Mouse (Mus musculus) MN1 (cell line): ENCODE results near the gene Gm10134.
"Not testable (repeated sequence)": the region's sequence is repeated elsewhere in the genome, so short reads cannot be mapped to it uniquely, and the experiment has no call there.

Source experiments
- DNase-seq: peaks from one replicate; pipeline ENCODE4 v3.0.0-alpha.2; 2016; ENCODE audit warnings: low spot score

Gene Gm10134

GRCm38 (mm10) chr2:28505795-28506194 lies at the start of gene Gm10134:
Gene Gm10134, plus strand, starts transcription at chr2:28506095.
- no peak for DNase-seq

- DNase-seq: no peak
Observed at GRCm38 (mm10) chr2:28456616-28457015, 49.3 kb upstream of the Gm10134 start.

GRCm38 (mm10) chr2:28463919-28464318 lies 42.0 kb upstream of the Gm10134 start:
- peak; percentile 68 for DNase-seq

GRCm38 (mm10) chr2:28464919-28465318 lies 41.0 kb upstream of the Gm10134 start:
- peak; percentile 64 for DNase-seq

GRCm38 (mm10) chr2:28465836-28466518 lies 39.9 kb upstream of the Gm10134 start, which contains the start of gene 1700007K13Rik:
Gene 1700007K13Rik, minus strand, starts transcription at chr2:28466332.
- peak; percentile 80 for DNase-seq

GRCm38 (mm10) chr2:28467860-28468485 lies 37.9 kb upstream of the Gm10134 start, which contains the start of gene Mrps2:
Gene Mrps2, plus strand, starts transcription at chr2:28468066.
- DNase-seq: peak; percentile 87

- peak; percentile 19 for DNase-seq
Observed at GRCm38 (mm10) chr2:28468486-28469225, 37.2 kb upstream of the Gm10134 start.

- no peak for DNase-seq
Observed at GRCm38 (mm10) chr2:28469461-28469860, 36.4 kb upstream of the Gm10134 start.

- no peak for DNase-seq
Observed at GRCm38 (mm10) chr2:28470591-28470990, 35.3 kb upstream of the Gm10134 start.

- not testable (repeated sequence) for DNase-seq
Observed at GRCm38 (mm10) chr2:28472011-28472410, 33.9 kb upstream of the Gm10134 start.

- not testable (repeated sequence) for DNase-seq
Observed at GRCm38 (mm10) chr2:28477993-28478392, 27.9 kb upstream of the Gm10134 start.

GRCm38 (mm10) chr2:28479208-28480204 lies 26.4 kb upstream of the Gm10134 start:
- DNase-seq: no peak

- no peak for DNase-seq
Observed at GRCm38 (mm10) chr2:28483861-28484260, 22.0 kb upstream of the Gm10134 start.

GRCm38 (mm10) chr2:28494521-28494920 lies 11.4 kb upstream of the Gm10134 start:
- no peak for DNase-seq

- DNase-seq: no peak
Observed at GRCm38 (mm10) chr2:28495207-28495756, 10.6 kb upstream of the Gm10134 start.

- no peak for DNase-seq
Observed at GRCm38 (mm10) chr2:28495801-28496595, 9.9 kb upstream of the Gm10134 start.

- no peak for DNase-seq
Observed at GRCm38 (mm10) chr2:28496671-28497070, 9.2 kb upstream of the Gm10134 start, which contains the start of gene Gbgt1. Gene Gbgt1, plus strand, starts transcription at chr2:28496891.

- DNase-seq: no peak
Observed at GRCm38 (mm10) chr2:28497561-28497960, 8.3 kb upstream of the Gm10134 start.

- no peak for DNase-seq
Observed at GRCm38 (mm10) chr2:28498431-28498830, 7.5 kb upstream of the Gm10134 start.

- DNase-seq: no peak
Observed at GRCm38 (mm10) chr2:28502987-28503386, 2.9 kb upstream of the Gm10134 start.
